Mouse (Mus musculus): ENCODE measurements around the gene Kremen1.

Gene Kremen1

GRCm38 (mm10) chr11:5265764-5266163 lies 4.4 kb upstream of the Kremen1 start:
- DNase-seq (ENCODE audit: low read depth) = no peak

GRCm38 (mm10) chr11:5263078-5263730 lies 1.8 kb upstream of the Kremen1 start:
- DNase-seq (ENCODE audit: low read depth) = no peak

DNA sequence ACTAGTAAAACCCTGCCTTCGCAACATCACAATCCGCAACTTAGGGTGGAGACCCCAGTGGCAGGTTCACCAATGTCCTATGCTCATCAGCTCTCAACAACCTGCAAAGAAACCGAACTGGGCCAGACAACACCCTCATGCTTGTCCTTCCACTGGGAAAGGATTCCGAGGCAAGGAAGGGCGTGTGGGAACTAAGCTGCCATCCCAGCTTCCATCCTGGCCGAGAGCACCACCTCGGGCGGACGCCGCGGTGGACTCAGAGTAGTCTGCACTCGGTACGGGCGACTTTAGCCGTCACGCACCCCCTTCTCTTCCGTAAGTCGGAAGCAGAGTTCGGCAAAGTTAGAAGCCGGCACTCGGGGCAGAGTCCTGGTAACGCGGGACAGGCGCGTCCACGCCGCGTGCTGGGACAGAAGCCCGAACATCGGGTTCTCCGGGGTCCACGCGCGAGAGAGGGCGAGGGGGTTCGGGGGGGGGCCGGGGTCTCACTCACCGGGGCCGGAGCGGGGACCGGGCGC lies 357 bp downstream of the Kremen1 start:
- no peak for DNase-seq (ENCODE audit: low read depth)

- no peak for DNase-seq (ENCODE audit: low read depth)
These were observed 1.3 kb downstream of the Kremen1 start for GRCm38 (mm10) chr11:5259944-5260598.

- DNase-seq (ENCODE audit: low read depth) = no peak
These were observed 3.3 kb downstream of the Kremen1 start for GRCm38 (mm10) chr11:5258036-5258435.

DNA sequence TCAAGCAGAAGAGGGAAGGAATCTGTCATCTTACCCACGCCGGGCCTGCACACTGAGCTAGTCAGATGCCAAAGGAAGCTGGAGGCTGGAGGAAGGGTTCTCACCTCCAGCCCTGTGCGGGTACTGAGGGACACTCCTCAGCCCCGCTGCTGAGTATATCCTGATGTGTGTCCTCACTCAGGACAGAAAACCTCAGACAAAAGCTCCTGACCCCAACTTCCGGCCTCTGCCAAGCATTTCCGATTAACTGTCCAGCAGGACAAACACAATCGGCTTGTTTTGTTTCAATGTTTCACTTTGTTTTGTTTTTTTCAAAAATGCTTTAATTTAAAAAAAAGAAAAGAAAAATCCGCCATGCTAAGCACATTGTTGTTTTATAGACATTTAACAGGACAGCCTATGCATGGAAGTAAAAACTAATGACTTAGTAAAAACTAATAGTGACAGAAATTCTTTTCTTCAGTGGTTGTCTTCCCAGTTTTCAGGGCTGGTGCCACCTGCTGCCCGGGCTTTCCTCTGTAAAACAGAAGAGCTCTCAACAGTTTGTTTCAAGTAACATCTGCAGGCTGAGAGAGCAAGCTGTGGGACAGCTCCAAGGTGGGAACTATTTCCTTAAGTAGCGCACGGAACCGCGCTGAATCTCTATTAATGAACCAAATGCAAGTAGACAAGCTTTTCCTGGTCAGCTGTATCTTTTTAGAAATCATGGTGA lies 4.1 kb downstream of the Kremen1 start:
- no peak for DNase-seq (ENCODE audit: low read depth)

GRCm38 (mm10) chr11:5255509-5256014 lies 5.8 kb downstream of the Kremen1 start:
- DNase-seq (ENCODE audit: low read depth) = no peak

GRCm38 (mm10) chr11:5254016-5254415 lies 7.3 kb downstream of the Kremen1 start:
- no peak for DNase-seq (ENCODE audit: low read depth)

GRCm38 (mm10) chr11:5253528-5253927 lies 7.8 kb downstream of the Kremen1 start:
- no peak for DNase-seq (ENCODE audit: low read depth)

DNA sequence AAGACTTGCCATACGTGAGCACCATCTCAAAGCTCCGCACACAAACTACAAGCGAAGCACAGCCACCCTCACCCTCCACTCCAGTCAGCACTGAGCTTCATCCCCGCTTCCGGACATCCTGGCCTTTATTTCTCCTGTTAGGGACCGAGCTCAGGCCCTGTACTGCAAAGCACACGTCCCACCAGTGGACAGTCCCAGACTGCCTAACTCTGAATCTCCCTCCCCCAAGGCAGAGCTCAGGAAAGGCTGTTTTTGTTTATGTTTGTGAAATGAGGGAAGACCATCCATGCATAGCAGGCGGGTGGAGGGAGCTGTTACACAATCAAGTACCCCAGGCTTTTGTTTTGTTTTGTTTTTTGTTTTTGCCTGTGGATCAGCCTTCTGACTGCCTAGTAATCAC lies 8.6 kb downstream of the Kremen1 start:
- no peak for DNase-seq (ENCODE audit: low read depth)

GRCm38 (mm10) chr11:5251112-5251511 lies 10.2 kb downstream of the Kremen1 start:
- no peak for DNase-seq (ENCODE audit: low read depth)

- DNase-seq (ENCODE audit: low read depth) = no peak
These were observed 13.2 kb downstream of the Kremen1 start for GRCm38 (mm10) chr11:5248200-5248599.

- DNase-seq (ENCODE audit: low read depth) = no peak
These were observed 15.9 kb downstream of the Kremen1 start for GRCm38 (mm10) chr11:5245431-5245830.

- no peak for DNase-seq (ENCODE audit: low read depth)
These were observed 16.6 kb downstream of the Kremen1 start for GRCm38 (mm10) chr11:5244749-5245130.

DNA sequence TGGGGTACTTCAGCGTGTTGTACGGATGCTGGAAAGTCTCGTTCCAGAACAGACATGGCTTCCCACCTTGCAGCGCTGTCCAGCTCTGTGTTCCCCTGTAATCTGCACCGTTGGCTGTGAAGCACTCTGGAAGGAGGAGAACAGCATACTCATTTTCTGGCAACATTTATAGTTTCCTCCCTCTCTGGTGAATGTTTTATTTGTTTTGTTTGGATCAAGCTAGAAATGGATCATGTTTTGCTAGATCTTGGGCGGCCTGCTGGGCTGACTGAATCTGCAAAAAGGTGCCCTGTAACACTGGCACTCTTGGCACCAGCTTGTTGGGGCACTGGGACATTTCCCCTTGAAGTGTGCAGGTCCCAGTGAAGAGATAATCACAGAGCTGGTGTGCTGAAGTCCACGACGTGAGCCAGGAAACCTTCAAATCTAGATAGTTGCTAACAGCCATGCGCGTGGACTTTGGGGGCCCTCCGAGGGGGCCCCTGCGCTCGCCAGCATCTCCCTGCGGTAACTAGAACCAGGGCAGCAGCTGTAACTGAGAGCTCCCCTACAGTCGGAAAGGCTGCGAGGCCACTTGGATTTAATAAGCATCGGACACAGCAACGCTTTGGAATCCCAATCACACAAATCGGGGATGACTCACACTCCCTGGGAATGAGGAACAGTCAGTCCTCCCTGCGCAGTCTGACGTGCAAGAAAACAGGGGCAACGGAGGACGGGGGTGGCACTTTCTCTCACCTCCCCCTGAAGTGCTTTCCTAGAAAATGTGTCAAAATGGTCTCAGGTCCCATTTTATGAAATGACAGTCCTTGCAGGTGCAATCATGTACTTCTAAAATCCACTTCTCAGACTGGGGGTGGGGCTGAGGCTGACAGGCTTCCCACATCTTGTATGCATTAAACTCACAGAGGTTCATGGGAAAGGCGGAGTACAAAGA lies 17.3 kb downstream of the Kremen1 start:
- no peak for DNase-seq (ENCODE audit: low read depth)

GRCm38 (mm10) chr11:5243208-5243607 lies 18.1 kb downstream of the Kremen1 start:
- no peak for DNase-seq (ENCODE audit: low read depth)

- DNase-seq (ENCODE audit: low read depth) = no peak
These were observed 19.2 kb downstream of the Kremen1 start for GRCm38 (mm10) chr11:5242158-5242557.

- DNase-seq (ENCODE audit: low read depth) = no peak
These were observed 21.4 kb downstream of the Kremen1 start for GRCm38 (mm10) chr11:5239706-5240690.

GRCm38 (mm10) chr11:5219910-5220447 lies 41.4 kb downstream of the Kremen1 start:
- DNase-seq (ENCODE audit: low read depth) = no peak

- DNase-seq (ENCODE audit: low read depth) = no peak
These were observed 42.0 kb downstream of the Kremen1 start for GRCm38 (mm10) chr11:5219371-5219770.

All from c-Kit-positive CD71-positive TER-119-negative erythroid progenitor cells, embryonic 14.5 days (primary cell).